Mouse (Mus musculus) left cerebral cortex, postnatal 10 days (tissue): ENCODE measurements at regions not wholly inside any gene's neighbourhood (a gene's known extent, or its start where the extent isn't known, plus 50 kb on each side); places are given as distances from the start of the nearest gene placed in this dataset.

Source experiments
- DNase-seq, 2 experiments: peaks; one replicate each; pipeline ENCODE4 v3.0.0; 2021 to 2022; ENCODE audit warnings: low spot score in 2 of 2, mixed read lengths in 1 of 2; ENCODE audit errors: extremely low spot score in 1 of 2
- intact Hi-C: fragments of 180-260 bp; cut with DNase I; formaldehyde crosslinking; loops from one replicate; pipeline ENCODE4 v1.15.1; 2025

- intact Hi-C loops: no loop called here
Measured at GRCm38 (mm10) chr5:97685443-97685842, 228.6 kb upstream of the Gk2 start.

DNA sequence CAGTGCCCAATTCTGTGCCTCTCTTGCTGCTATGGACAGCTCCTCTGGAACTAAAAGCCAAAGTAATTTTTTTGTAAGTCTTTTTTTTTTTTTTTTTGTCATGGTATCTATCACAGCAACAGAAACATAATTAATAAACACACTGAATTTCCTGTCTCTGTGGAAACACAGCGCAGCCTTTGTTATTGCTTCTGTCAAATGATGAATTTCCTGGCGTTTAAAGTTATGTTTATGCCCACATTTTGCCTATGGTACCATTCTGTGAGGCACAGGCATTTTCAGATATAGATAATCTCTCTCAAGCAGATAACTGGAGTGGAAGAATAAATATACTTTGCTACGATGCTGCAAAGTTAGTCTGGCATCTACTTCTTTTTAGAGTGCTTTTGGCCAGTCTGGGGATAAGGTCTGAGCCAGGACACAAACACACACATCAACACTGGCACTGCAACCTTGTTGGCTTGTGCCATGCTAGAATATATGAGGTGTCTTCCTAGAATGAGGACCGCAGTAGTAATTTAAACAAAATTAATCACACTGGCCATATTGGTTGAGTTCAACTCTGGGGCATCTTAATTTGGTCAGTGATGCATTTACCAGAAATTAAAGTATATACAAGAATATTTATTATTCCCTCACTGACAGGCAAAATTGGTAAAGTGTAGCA, 227.9 kb upstream of the Gk2 start:
- DNase-seq: no peak
- intact Hi-C loops: no loop called here

More at GRCm38 (mm10) chr5:97685443-97685842, 228.6 kb upstream of the Gk2 start:
- no peak for DNase-seq

DNA sequence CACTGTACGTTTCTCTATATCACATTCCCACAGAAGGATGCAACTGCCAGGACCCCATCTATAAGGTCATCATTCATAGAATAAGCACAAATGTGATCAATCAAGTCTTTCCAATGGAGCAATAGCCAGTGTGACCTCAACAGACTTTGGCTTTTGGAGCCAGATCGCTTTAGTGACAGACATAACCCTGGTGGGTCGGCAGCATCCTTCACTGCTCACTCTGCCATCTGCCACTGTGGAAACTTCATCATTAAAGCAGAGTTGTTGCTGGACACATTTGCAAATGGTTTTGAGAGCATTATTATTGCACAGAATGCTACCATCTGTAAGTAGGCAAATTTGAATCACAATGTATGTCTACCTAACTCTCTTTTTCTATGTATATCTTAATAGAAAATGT, 212.9 kb upstream of the Gk2 start:
- no peak for DNase-seq

GRCm38 (mm10) chr5:97656167-97656924, 199.5 kb upstream of the Gk2 start:
- intact Hi-C loops: no loop called here
- no peak for DNase-seq

More for the DNA sequence above, 212.9 kb upstream of the Gk2 start:
- intact Hi-C loops: no loop called here

DNA sequence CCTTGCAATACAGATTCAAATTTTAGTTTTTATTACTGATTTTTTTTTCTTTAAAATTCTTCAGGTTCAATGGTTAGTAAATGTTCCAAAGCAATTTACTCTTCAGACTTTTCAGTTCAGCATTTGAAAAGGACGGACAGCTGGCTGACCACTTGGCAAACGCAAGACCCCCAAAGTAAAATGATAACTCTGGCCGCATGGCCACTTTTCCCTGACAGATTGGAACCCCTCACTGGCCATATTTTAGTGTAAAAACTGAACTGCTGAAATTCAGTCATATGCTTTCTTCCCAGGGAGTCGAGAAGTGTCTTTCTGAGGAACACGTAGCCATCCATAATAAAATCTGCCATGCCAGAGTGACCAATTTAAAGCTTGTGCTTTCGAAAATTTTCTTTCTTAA, 198.4 kb upstream of the Gk2 start:
- DNase-seq: no peak
- intact Hi-C loops: no loop called here

DNA sequence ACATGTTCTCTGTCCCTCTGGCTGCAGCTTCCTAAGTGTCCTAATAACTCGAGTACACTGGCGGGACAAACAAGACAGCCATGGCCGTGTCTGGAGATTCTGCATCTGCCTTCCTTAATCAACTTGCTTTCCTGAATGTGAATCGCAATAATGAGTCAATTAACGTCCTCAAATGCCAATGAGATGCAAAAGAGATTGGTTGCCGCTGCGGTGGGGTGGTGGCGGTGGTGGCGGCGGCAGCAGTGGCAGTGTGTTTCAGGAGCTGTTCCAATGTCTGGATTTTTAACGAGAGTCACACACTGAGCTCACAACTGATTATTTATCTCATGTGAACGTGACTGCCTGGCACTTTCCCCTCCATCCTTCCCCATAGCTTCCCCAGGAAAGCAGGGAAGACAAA, 197.6 kb upstream of the Gk2 start:
- DNase-seq: no peak
- intact Hi-C loops: no loop called here

DNA sequence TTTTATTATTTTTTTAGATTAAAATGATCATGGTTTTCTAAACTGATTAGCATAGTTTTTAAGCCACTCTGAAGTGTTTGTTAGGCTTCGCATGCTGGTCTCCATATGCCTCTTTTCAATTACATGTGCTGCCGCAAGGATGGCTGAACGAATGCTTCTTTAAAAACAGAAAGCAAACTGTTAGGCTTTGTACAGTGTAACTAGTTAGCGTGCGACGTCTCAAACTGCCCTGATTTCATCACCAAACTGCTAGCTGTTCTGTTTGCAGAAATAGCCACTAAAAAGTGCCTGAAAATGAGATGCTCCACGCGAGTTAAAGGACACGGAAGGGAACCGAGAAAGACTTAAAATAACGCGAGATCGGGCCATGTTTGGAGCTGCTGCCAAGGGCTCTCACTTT, 185.4 kb upstream of the Gk2 start:
- intact Hi-C loops: loop anchor here (5.0 kb wide), 1 partner anchor 540 kb away; no protein-coding TSS in a partner anchor
- DNase-seq: peak in 1 of 2 experiments; percentile 42

DNA sequence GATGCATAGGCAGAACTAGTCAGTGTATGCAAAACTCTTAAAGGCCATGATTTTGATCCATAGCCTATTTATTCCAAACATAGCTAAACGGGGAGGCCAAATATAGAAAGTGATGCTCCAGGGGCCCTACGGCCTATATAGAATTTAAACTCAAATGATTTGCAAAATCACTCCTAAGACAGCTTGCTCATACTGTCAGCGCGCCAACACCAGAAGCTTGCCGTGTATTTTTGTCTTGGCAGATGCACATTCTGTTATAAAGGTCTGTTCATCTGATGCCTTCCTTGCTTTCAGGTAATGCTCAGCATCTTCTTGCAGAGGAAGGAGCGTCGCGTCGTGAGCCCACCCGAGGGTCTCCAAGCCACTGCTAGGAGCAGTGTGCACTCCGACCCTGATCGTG, 184.8 kb upstream of the Gk2 start:
- intact Hi-C loops: loop anchor here (5.0 kb wide), 1 partner anchor 541 kb away; no protein-coding TSS in a partner anchor
- DNase-seq: peak; percentile 69 to 76

- intact Hi-C loops: loop anchor here (10.0 kb wide), 1 partner anchor 248 kb away; no protein-coding TSS in a partner anchor
- DNase-seq: no peak
Measured at GRCm38 (mm10) chr5:97636357-97636756, 179.5 kb upstream of the Gk2 start.

DNA sequence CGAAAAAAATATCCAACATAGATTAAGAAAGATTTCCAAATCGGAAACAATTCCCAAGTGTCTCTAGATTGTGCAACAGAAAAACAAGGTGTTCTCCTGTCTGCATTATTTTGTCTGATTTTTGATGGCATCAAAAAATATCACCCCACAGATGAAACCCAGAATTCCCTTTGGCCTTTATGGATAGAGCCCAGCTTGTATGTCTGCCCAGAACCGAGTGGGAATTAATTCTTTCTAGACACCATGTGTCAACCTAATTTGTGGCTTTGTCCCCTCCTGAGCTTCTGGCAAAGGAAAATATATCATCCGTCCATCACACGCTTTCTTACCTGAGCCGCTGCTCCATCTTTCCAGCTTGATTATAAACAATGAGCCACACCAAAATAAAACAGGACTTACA, 176.9 kb upstream of the Gk2 start:
- DNase-seq: no peak
- intact Hi-C loops: loop anchor here (10.0 kb wide), 1 partner anchor 251 kb away; no protein-coding TSS in a partner anchor

GRCm38 (mm10) chr5:97632791-97633190, 176.0 kb upstream of the Gk2 start:
- DNase-seq: no peak
- intact Hi-C loops: loop anchor here (10.0 kb wide), 1 partner anchor 252 kb away; no protein-coding TSS in a partner anchor

- intact Hi-C loops: no loop called here
Measured at GRCm38 (mm10) chr5:97625200-97625599, 168.4 kb upstream of the Gk2 start.

DNA sequence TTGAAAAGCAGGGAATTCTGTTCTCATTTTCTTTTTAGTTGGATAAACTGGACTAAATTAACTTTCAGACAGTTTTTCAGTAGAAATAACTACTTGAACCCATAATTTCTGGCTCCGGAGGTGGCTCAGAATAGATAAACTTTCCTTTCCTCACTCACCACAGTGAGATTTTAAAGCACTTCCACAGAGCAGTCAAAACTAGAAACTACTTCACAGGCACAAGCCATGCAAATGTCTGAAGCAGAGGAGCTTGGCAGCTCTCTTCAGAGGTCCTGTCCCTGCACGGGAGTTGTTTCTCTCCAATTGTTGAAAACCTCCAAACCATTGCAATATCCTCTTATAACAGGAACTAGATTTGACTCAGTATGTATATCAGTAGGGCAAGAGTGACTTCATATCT, 163.1 kb upstream of the Gk2 start:
- no peak for DNase-seq
- intact Hi-C loops: no loop called here

More at GRCm38 (mm10) chr5:97625200-97625599, 168.4 kb upstream of the Gk2 start:
- DNase-seq: no peak

DNA sequence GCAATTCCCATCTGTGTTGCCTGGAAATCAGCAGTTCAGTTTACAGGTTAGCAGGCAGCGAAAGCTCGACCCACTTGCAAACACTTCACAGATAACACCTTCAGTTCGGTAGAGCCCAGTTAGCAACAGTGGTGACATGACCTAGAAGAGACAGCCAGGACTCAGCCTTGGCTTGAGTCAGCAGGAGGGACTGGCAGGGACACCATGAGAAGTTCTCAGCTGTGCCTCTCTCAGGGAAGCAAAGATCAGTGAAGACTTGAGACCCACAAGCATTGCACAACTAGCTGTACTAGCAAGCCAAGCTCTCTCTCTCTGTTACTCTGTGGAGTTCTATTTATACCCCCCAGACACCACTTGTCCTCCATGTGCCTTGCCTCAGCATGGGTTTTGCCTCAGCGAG, 161.6 kb upstream of the Gk2 start:
- intact Hi-C loops: no loop called here
- no peak for DNase-seq

DNA sequence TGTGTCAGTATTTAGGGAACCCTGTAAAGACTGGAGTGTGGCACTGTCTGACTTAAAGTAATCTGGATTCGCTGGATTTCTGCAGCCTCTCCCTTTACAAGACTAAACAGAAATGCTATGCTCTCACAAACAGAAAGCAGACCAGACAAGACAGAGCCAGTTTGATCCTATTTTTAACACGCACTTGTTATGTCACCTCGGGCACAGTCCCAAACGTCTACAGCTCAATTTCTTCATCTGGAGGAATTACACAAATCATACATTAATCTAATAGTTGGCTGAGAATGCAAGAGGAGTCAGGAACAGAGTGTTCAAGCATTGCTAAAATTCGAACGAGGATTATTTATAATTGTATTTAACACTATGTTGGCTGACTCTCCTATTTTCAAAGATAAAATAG, 145.4 kb upstream of the Gk2 start:
- intact Hi-C loops: no loop called here

DNA sequence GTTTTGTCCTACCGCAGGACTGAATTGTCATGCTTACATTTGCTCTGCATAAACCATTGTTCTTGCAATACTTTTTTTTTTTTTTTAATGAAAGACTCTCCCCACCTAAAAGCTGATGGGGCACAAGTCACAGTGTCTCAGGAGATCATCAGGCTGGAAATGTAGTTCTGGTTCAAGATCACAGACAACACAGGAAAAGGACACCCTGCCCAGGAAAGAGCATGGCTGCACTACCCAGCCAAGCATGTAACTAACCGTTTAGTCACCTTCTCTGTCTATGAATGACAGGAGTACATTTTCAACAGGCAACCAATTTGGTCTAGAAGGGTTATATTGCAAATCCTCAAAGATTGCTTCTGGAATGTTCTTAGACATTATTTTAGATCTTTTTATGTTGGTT, 144.6 kb upstream of the Gk2 start:
- intact Hi-C loops: no loop called here
- DNase-seq: no peak

More for the DNA sequence above, 145.4 kb upstream of the Gk2 start:
- DNase-seq: no peak

DNA sequence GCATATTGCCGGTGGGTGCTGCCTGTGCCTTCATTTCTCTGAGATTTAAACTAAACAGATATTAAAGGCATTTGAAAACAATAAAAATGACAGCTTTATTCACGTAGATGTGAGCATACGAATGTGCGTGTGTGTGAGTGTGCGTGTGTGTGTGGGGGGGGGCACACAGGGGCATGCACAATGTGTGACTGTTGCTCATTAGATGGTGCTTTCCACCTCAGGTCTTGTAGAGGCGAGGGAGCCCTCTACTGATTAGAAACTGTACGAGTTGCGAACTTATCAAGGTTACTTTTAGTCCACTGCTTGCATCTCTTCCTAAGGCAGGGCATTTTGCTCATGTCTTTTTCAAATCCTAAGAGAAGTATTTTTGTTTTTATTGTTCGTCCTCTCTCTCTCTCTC, 141.9 kb upstream of the Gk2 start:
- intact Hi-C loops: no loop called here
- DNase-seq: no peak

- no peak for DNase-seq
- intact Hi-C loops: no loop called here
Measured at GRCm38 (mm10) chr5:97595916-97596315, 139.1 kb upstream of the Gk2 start.

DNA sequence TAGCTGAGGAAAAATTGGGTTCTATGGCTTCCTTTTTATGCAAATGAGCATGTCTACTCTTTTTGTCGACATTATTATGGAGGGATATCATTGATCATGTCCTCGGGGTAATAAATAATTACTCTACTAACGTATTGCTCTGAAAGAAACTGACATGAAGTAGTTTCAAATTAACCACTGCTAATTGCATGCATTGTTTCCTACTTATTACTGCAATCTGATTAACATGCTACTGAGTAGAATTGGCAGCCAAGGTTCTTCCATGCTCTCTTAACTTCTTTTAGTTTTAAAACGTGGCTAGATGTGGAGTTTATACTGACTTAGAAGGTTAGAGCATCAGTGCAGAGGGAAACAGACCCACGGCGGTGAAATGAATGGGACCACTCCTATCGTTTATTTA, 137.3 kb upstream of the Gk2 start:
- intact Hi-C loops: no loop called here
- no peak for DNase-seq

DNA sequence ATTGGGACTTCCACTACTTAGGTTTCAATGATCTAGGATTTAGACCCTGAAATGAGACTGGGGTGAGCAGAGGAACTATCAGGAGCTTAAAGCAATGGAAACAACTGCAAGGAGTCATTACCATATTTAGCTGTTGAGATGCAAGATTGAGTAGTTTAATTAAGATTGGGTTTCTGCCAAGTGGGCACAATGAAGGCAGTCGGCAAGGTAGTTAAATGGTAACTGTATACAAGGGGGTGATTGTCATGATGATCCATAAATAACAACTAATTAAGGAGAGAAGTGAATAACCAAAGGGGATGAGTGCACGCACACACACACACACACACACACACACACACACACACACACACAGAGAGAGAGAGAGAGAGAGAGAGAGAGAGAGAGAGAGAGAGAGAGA, 125.7 kb upstream of the Gk2 start:
- DNase-seq: no peak
- intact Hi-C loops: no loop called here
